Mouse (Mus musculus): ENCODE measurements around the gene Prmt3.

The Prmt3 gene

DNA sequence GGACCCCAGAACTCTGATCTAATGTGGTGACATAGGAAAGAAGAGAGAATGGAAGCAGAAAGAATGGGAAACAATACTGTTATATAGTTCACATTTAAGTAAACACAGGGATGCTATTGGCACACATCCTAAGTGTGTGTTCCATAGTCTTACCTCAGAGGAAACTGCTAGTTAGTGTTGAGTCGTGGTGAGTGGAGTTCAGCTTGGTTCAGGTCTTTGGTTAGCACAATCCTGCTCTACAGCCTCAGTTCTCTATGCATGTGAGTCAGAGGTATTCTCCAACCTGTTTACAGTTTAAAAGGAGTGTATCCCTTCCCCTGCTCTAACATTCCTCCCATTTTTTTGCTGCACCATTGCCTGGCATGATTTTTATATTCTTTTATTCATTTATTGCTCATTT lies 19.0 kb downstream of the Prmt3 start:
- no peak for DNase-seq (ENCODE audit: low spot score)

DNA sequence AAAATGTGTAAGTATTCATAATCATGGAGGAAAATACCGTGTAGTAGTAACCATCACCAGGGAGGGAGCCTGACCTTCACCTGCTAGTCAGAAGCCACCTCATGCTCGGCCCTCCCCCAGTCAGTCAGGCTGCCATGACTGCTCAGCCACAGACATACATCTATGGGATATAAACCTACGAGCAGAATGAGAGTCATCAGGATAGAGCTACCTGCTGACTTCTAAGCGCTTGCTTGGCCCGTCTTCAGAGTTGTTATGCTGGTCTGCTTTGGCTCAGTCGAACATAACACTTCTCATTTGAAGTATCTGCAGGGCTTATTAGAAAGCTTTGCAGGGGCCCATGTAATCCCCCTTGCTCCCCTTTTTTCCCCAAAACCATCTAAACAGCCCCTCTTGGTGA lies 25.4 kb downstream of the Prmt3 start:
- DNase-seq (ENCODE audit: low spot score), result no peak

- no peak for DNase-seq (ENCODE audit: low spot score)
Observed at GRCm38 (mm10) chr7:49804638-49805165, 26.6 kb downstream of the Prmt3 start.

DNA sequence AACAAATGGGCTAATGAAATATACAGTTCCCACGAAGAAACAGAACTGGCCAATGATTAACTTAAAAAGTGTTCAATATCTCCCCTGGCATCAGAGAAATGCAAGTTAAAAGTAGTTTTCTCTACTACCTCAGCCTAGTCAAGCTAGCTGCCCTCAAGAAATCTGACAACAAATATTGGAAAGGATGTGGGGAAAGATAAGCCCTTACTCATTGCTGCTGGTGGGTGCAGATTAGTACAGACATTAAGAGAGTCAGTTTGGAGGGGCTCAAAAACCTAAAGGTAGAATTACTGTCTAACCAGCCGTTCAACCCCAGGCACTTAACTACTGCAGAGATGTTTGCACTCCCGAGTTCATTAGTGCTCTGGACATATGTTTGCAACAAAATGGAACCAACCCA lies 27.5 kb downstream of the Prmt3 start:
- no peak for DNase-seq (ENCODE audit: low spot score)

DNA sequence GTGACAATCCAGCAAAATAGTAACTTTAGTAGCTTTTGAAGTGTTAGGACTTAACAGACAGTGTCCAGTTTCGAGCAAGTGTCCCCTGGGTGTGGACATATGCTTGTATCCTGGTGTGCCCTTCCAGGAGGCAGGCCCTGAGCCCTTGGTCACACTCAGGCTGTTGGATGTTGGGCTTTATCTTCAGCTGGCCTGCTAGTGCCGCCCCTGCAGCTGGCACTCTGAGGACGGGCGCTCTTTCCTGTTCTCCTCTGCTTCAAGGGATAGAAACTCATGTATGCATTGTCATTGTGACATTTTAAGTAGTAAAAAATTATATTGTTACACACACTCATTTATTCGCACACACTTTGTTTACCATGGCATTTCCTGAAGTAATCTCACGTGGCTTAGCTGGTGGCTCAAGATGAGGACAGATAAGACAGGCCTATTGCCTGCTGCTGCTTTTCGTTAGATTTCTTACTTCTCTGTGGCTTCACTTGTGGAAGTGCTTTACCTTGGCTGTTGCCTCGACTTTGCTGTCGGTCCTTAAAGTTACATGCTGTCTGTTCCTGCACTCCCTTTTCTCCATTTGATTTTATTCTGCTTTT lies 29.0 kb downstream of the Prmt3 start:
- DNase-seq (ENCODE audit: low spot score), result no peak

DNA sequence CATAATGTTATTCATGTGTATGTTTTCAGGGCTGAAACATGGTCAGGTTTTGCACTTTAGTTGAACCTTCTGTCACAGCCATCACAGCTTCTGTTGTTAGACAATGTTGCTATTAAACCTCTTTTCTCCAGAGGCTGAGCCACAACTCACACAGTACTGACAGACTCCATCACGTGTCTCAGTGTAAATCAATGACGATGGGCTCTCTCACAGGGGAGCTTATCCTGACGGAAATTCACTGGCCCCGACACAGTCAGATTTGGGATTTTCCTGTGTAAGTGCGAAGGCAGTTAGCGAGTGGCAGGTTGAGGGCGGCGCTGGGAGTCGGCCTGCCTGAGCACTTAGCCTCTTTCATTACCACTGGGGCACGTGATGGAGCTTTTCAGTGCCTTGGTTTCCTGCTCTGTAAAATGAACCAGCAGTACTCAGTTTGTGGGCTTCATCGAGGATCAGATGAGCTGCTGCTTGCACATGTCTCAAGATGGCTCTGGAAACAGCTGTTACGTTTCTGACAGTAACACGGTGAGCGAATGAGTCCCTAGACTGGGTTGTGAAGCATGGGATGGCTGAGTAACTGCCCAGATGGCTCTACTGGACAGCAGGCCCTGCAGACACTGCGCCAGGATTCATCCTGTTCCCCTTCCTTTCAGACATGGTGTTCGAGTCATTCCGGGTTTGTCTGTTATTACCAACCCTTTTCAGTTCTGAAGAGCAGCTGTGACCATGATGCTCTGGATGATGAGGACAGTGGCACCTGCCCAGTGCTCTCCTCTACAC lies 29.9 kb downstream of the Prmt3 start:
- no peak for DNase-seq (ENCODE audit: low spot score)

- no peak for DNase-seq (ENCODE audit: low spot score)
Observed at GRCm38 (mm10) chr7:49809100-49809499, 31.0 kb downstream of the Prmt3 start.

- DNase-seq (ENCODE audit: low spot score), result no peak
Observed at GRCm38 (mm10) chr7:49809562-49809961, 31.4 kb downstream of the Prmt3 start.

GRCm38 (mm10) chr7:49811346-49811745 lies 33.2 kb downstream of the Prmt3 start:
- DNase-seq (ENCODE audit: low spot score), result no peak

DNA sequence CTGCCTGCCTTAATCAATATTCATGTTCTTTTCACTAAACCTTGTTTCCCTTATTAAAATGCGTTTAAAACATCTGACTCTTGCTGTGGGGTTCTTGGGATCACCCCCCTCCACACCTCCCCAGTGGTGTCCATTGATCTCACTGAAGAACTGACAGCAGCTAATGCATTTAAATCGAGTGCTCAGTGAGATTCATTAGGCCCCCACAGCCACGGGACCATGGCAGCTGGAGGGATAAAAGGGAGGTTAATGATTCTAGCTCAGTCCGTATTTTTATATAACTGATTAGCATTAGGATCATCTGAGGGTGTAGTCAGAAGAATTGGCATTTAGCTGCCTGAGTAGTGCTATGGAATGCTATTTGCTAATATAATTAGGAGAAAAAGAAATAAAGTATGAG lies 41.2 kb downstream of the Prmt3 start:
- no peak for DNase-seq (ENCODE audit: low spot score)

GRCm38 (mm10) chr7:49821370-49821769 lies 43.2 kb downstream of the Prmt3 start:
- DNase-seq (ENCODE audit: low spot score), result no peak

- no peak for DNase-seq (ENCODE audit: low spot score)
Observed at GRCm38 (mm10) chr7:49822028-49822427, 43.9 kb downstream of the Prmt3 start.

- no peak for DNase-seq (ENCODE audit: low spot score)
Observed at GRCm38 (mm10) chr7:49823595-49823994, 45.4 kb downstream of the Prmt3 start.

GRCm38 (mm10) chr7:49824043-49824442 lies 45.9 kb downstream of the Prmt3 start:
- DNase-seq (ENCODE audit: low spot score), result no peak

- DNase-seq (ENCODE audit: low spot score), result no peak
Observed at GRCm38 (mm10) chr7:49824581-49824980, 46.4 kb downstream of the Prmt3 start.

DNA sequence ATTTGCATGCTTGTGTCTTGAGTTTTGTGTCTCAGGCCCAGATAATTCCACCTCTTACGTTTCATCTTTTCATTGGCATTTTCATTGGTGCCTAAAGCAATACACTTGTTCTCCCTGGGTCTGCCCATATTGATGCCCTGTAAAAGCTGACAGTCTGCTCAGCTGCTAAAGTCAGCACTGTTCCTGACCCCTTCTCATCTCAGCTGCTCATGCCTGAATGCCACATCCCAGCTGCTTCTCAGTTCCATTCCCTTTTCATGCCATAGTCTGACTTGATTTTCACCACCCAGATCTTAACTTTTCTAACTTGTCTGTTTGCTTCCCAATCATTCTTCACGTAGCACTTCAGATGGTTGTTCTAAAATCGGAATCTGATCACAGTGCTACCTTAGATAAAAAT lies 47.3 kb downstream of the Prmt3 start:
- no peak for DNase-seq (ENCODE audit: low spot score)

DNA sequence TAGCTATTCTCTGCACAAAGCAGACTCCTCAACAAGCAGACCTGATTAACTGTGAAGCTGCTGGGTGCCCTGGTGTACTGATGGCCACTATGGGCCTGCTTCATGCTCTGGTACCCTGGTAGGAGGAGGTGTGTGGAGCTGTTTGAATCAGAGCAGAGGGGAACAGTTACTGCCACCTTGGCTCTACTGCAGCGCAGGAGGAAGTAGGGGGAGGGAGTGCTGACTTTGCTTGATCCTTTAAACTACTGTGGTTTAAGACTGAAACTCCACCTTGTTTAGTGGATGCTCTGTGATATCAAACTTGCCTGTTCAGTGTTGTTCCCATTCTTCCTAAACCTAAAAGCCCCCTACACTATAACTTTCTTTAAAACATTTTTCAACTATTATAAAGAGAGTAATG lies 49.8 kb downstream of the Prmt3 start:
- DNase-seq (ENCODE audit: low spot score), result no peak

- no peak for DNase-seq (ENCODE audit: low spot score)
Observed at GRCm38 (mm10) chr7:49842366-49843282, 64.5 kb downstream of the Prmt3 start.

GRCm38 (mm10) chr7:49843304-49843933 lies 65.3 kb downstream of the Prmt3 start:
- DNase-seq (ENCODE audit: low spot score), result no peak

GRCm38 (mm10) chr7:49847939-49848338 lies 69.8 kb downstream of the Prmt3 start:
- no peak for DNase-seq (ENCODE audit: low spot score)

GRCm38 (mm10) chr7:49853342-49854181 lies 75.4 kb downstream of the Prmt3 start:
- no peak for DNase-seq (ENCODE audit: low spot score)

All from yolk sac, embryonic 10.5 days (tissue).